In the genomic region with DNA sequence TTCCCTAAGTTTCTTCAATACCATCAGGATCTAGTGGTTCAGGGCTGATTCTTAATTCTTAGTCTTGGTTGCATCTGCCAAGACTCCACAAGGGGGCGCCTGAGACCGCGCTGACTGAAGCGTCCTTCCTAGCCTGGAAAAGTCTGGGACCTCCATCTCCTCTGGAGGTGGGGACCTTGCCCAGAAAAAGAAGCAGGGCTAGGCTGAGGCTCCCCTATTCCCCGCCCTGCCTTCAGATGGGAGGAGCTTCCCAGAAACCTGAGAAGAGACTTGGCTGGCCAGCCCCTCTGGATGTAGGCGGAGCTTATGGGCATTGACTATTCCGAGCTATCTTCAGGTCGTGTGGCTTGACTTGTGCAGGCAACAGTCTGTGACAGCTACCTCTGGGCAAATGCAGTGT, we compare ENCODE assay signal across 8 mouse cellular contexts. TPM values are rescaled to one million over a fixed set of nuclear protein-coding genes. Genes with fewer than 3 reads are reported as not detected.
DNase-seq lines count a peak whose midpoint lies in the region; ATAC-seq and TF ChIP-seq lines count a peak whose summit lies in the region.

No protein-coding gene starts in this region.

- TF ChIP-seq CTCF in embryonic fibroblast, embryonic 13.5 days (IDR thresholded peaks at IDR 0.05; ENCODE audit: borderline replicate concordance, insufficient read depth, low read length) = peak; percentile 66
- peak; percentile 88 for TF ChIP-seq CTCF in thymus, adult 2 months (IDR thresholded peaks at IDR 0.05; ENCODE audit: borderline replicate concordance, control insufficient read depth, extremely low read depth, insufficient read depth, low read length, poor library complexity)

- no peak overlapping the region for H3K4me3 ChIP-seq in embryonic fibroblast, embryonic 13.5 days (ENCODE audit: insufficient read depth, low read length)
- no peak overlapping the region for H3K4me3 ChIP-seq in heart, embryonic 13.5 days
- no peak overlapping the region for H3K4me3 ChIP-seq in kidney, embryonic 16.5 days (ENCODE audit: low read length)
- no peak overlapping the region for H3K4me3 ChIP-seq in liver, embryonic 15.5 days (replicated peaks)
- no peak overlapping the region for H3K4me3 ChIP-seq in neural tube, embryonic 15.5 days (replicated peaks)
- no peak overlapping the region for H3K4me3 ChIP-seq in thymus, adult 2 months (ENCODE audit: control insufficient read depth, insufficient read depth, low read length)

- no peaks in the 10 kb centered on the region for H3K27me3 ChIP-seq in heart, embryonic 13.5 days (replicated peaks)
- no peaks in the 10 kb centered on the region for H3K27me3 ChIP-seq in kidney, embryonic 16.5 days (ENCODE audit: insufficient read depth, low read length)
- peaks cover 11% of the 10 kb centered on the region; the same call in 1 of the 2 replicates for H3K27me3 ChIP-seq in liver, embryonic 15.5 days
- peaks cover 7% of the 10 kb centered on the region; the same call in 1 of the 2 replicates for H3K27me3 ChIP-seq in neural tube, embryonic 15.5 days (replicated peaks)
- no peaks in the 10 kb centered on the region for H3K27me3 ChIP-seq in thymus, adult 2 months (ENCODE audit: control insufficient read depth, insufficient read depth, low read length)

- WGBS in heart, embryonic 13.5 days = under 1% methylated on average over 8 of the region's 8 CpGs
- WGBS in kidney, embryonic 16.5 days = under 1% methylated on average over 8 of the region's 8 CpGs
- WGBS in liver, embryonic 15.5 days (ENCODE audit: insufficient replicate concordance) = under 1% methylated on average over 8 of the region's 8 CpGs
- 2% methylated on average over 8 of the region's 8 CpGs for WGBS in neural tube, embryonic 15.5 days
- 3% methylated on average over 8 of the region's 8 CpGs for WGBS in thymus, adult 2 months

- no peaks in the 10 kb centered on the region for H3K4me1 ChIP-seq in embryonic fibroblast, embryonic 13.5 days (ENCODE audit: control insufficient read depth, insufficient read depth, low read length)
- H3K4me1 ChIP-seq in heart, embryonic 13.5 days = peaks cover 53% of the 10 kb centered on the region
- H3K4me1 ChIP-seq in kidney, embryonic 16.5 days (ENCODE audit: insufficient read depth, low read length) = peaks cover 38% of the 10 kb centered on the region
- H3K4me1 ChIP-seq in liver, embryonic 15.5 days (replicated peaks) = peaks cover 56% of the 10 kb centered on the region
- peaks cover 29% of the 10 kb centered on the region for H3K4me1 ChIP-seq in neural tube, embryonic 15.5 days
- H3K4me1 ChIP-seq in thymus, adult 2 months (replicated peaks; ENCODE audit: control insufficient read depth, insufficient read depth, low read length) = peaks cover 31% of the 10 kb centered on the region

- no peak overlapping the region for H3K27ac ChIP-seq in embryonic fibroblast, embryonic 13.5 days (ENCODE audit: insufficient read depth, low read length)
- peak overlapping the region; percentile 73 for H3K27ac ChIP-seq in heart, embryonic 13.5 days (replicated peaks)
- H3K27ac ChIP-seq in kidney, embryonic 16.5 days (ENCODE audit: low read length) = no peak overlapping the region
- no peak overlapping the region for H3K27ac ChIP-seq in liver, embryonic 15.5 days (replicated peaks)
- H3K27ac ChIP-seq in neural tube, embryonic 15.5 days (replicated peaks) = no peak overlapping the region
- no peak overlapping the region for H3K27ac ChIP-seq in thymus, adult 2 months (ENCODE audit: control insufficient read depth, insufficient read depth, low read length)

- H3K9me3 ChIP-seq in heart, embryonic 13.5 days = no peaks in the 10 kb centered on the region
- H3K9me3 ChIP-seq in kidney, embryonic 16.5 days (ENCODE audit: low read length) = no peaks in the 10 kb centered on the region
- H3K9me3 ChIP-seq in liver, embryonic 15.5 days (replicated peaks) = no peaks in the 10 kb centered on the region
- H3K9me3 ChIP-seq in neural tube, embryonic 15.5 days (replicated peaks) = no peaks in the 10 kb centered on the region

- no peak for TF ChIP-seq POLR2A in embryonic fibroblast, embryonic 13.5 days (IDR thresholded peaks at IDR 0.05; ENCODE audit: low read depth, low read length)
- no peak for TF ChIP-seq POLR2A in thymus, adult 2 months (IDR thresholded peaks at IDR 0.05; ENCODE audit: control insufficient read depth, extremely low read depth, insufficient read depth, low read length, poor library complexity)

- no peak overlapping the region; the same call in 1 of the 2 replicates for H3K9ac ChIP-seq in heart, embryonic 13.5 days
- no peak overlapping the region for H3K9ac ChIP-seq in kidney, embryonic 16.5 days (replicated peaks; ENCODE audit: low read length)
- no peak overlapping the region for H3K9ac ChIP-seq in liver, embryonic 15.5 days
- no peak overlapping the region for H3K9ac ChIP-seq in neural tube, embryonic 15.5 days (replicated peaks)

- H3K36me3 ChIP-seq in heart, embryonic 13.5 days = peaks cover 6% of the 10 kb centered on the region; the same call in 1 of the 2 replicates
- H3K36me3 ChIP-seq in kidney, embryonic 16.5 days (ENCODE audit: insufficient read depth, low read length) = no peaks in the 10 kb centered on the region
- H3K36me3 ChIP-seq in liver, embryonic 15.5 days (replicated peaks) = no peaks in the 10 kb centered on the region
- no peaks in the 10 kb centered on the region for H3K36me3 ChIP-seq in neural tube, embryonic 15.5 days
- no peaks in the 10 kb centered on the region for H3K36me3 ChIP-seq in thymus, adult 2 months (ENCODE audit: control insufficient read depth, insufficient read depth, low read length)

- H3K4me2 ChIP-seq in heart, embryonic 13.5 days = peak overlapping the region; percentile 42
- peak overlapping the region; percentile 21; the same call in 1 of the 2 replicates for H3K4me2 ChIP-seq in kidney, embryonic 16.5 days (replicated peaks; ENCODE audit: low read depth, low read length)
- H3K4me2 ChIP-seq in liver, embryonic 15.5 days = peak overlapping the region; percentile 61
- H3K4me2 ChIP-seq in neural tube, embryonic 15.5 days = peak overlapping the region; percentile 38

- peak; percentile 33 for ATAC-seq in heart, embryonic 13.5 days (ENCODE audit: extremely low read depth, insufficient number of reproducible peaks, low FRiP score, low TSS enrichment)
- ATAC-seq in kidney, embryonic 16.5 days (ENCODE audit: low FRiP score, low TSS enrichment) = peak; percentile 69
- ATAC-seq in liver, embryonic 15.5 days (ENCODE audit: insufficient read depth) = no peak
- ATAC-seq in neural tube, embryonic 15.5 days (ENCODE audit: low FRiP score) = no peak

- DNase-seq in CD4-positive, CD25-positive, alpha-beta regulatory T cell, adult 2 months (ENCODE audit: low read depth, low spot score) = peak; percentile 87
- peak; percentile 52 to 68 for DNase-seq in adrenal gland, postnatal 4 days (ENCODE audit: low spot score in 2 of 2)
- peak; percentile 66 for DNase-seq in thymus, adult 2 months

RNA-seq across cellular contexts. Expression of gene Cables2, which starts 2.5 kb away (rescaled TPM):
- 10 to 100 TPM; 19.8 to 21.2 TPM for total RNA-seq in adrenal gland, postnatal 4 days (2021)
- 12.5 and 13.4 TPM in 2 replicates for polyA plus RNA-seq in embryonic fibroblast, embryonic 13.5 days (2011; ENCODE audit: insufficient read length, low read depth, missing spikeins)
- polyA plus RNA-seq in heart, embryonic 13.5 days (2015; fragmentation: Nextera tagmentation; extraction: Ambion mirVana) = 9.0 and 9.3 TPM in 2 replicates
- polyA plus RNA-seq in kidney, embryonic 16.5 days (2015; fragmentation: Nextera tagmentation; extraction: Ambion mirVana) = 6.7 and 11.2 TPM in 2 replicates
- polyA plus RNA-seq in liver, embryonic 15.5 days (2015; fragmentation: Nextera tagmentation; extraction: Ambion mirVana) = 3.4 and 3.5 TPM in 2 replicates
- 21.2 and 25.6 TPM in 2 replicates for polyA plus RNA-seq in neural tube, embryonic 15.5 days (2015; fragmentation: Nextera tagmentation; extraction: Ambion mirVana)
- 25.7 and 27.3 TPM in 2 replicates for polyA plus RNA-seq in thymus, adult 2 months (2012; rRNA removed)

RNA-seq across cellular contexts. Expression of gene Rbbp8nl, which starts 13.8 kb away (rescaled TPM):
- total RNA-seq in adrenal gland, postnatal 4 days (2021) = not detected
- not detected in 2 replicates for polyA plus RNA-seq in embryonic fibroblast, embryonic 13.5 days (2011; ENCODE audit: insufficient read length, low read depth, missing spikeins)
- polyA plus RNA-seq in heart, embryonic 13.5 days (2015; fragmentation: Nextera tagmentation; extraction: Ambion mirVana) = 0.05 and 0.08 TPM in 2 replicates
- polyA plus RNA-seq in kidney, embryonic 16.5 days (2015; fragmentation: Nextera tagmentation; extraction: Ambion mirVana) = 1.5 and 1.6 TPM in 2 replicates
- polyA plus RNA-seq in liver, embryonic 15.5 days (2015; fragmentation: Nextera tagmentation; extraction: Ambion mirVana) = not detected in 2 replicates
- 0.40 TPM in 1 of 2 replicates, not detected in the other for polyA plus RNA-seq in neural tube, embryonic 15.5 days (2015; fragmentation: Nextera tagmentation; extraction: Ambion mirVana)
- 0.36 and 0.59 TPM in 2 replicates for polyA plus RNA-seq in thymus, adult 2 months (2012; rRNA removed)

RNA-seq across cellular contexts. Expression of gene Rps21, which starts 18.7 kb away (rescaled TPM):
- total RNA-seq in adrenal gland, postnatal 4 days (2021) = 1,000 to 10,000 TPM; 1,005 to 1,051 TPM
- polyA plus RNA-seq in embryonic fibroblast, embryonic 13.5 days (2011; ENCODE audit: insufficient read length, low read depth, missing spikeins) = 1,138 and 1,342 TPM in 2 replicates
- 332 and 351 TPM in 2 replicates for polyA plus RNA-seq in heart, embryonic 13.5 days (2015; fragmentation: Nextera tagmentation; extraction: Ambion mirVana)
- 435 and 485 TPM in 2 replicates for polyA plus RNA-seq in kidney, embryonic 16.5 days (2015; fragmentation: Nextera tagmentation; extraction: Ambion mirVana)
- 223 and 320 TPM in 2 replicates for polyA plus RNA-seq in liver, embryonic 15.5 days (2015; fragmentation: Nextera tagmentation; extraction: Ambion mirVana)
- 382 and 405 TPM in 2 replicates for polyA plus RNA-seq in neural tube, embryonic 15.5 days (2015; fragmentation: Nextera tagmentation; extraction: Ambion mirVana)
- polyA plus RNA-seq in thymus, adult 2 months (2012; rRNA removed) = 3,034 and 4,273 TPM in 2 replicates

RNA-seq across cellular contexts. Expression of gene Lama5, which starts 50.2 kb away (rescaled TPM):
- 10 to 100 TPM; 47.5 to 66.5 TPM for total RNA-seq in adrenal gland, postnatal 4 days (2021)
- 31.0 and 51.1 TPM in 2 replicates for polyA plus RNA-seq in embryonic fibroblast, embryonic 13.5 days (2011; ENCODE audit: insufficient read length, low read depth, missing spikeins)
- 21.6 and 22.5 TPM in 2 replicates for polyA plus RNA-seq in heart, embryonic 13.5 days (2015; fragmentation: Nextera tagmentation; extraction: Ambion mirVana)
- 53.1 and 57.4 TPM in 2 replicates for polyA plus RNA-seq in kidney, embryonic 16.5 days (2015; fragmentation: Nextera tagmentation; extraction: Ambion mirVana)
- 1.6 and 1.9 TPM in 2 replicates for polyA plus RNA-seq in liver, embryonic 15.5 days (2015; fragmentation: Nextera tagmentation; extraction: Ambion mirVana)
- 1.2 and 4.4 TPM in 2 replicates for polyA plus RNA-seq in neural tube, embryonic 15.5 days (2015; fragmentation: Nextera tagmentation; extraction: Ambion mirVana)
- 9.2 and 13.1 TPM in 2 replicates for polyA plus RNA-seq in thymus, adult 2 months (2012; rRNA removed)

RNA-seq across cellular contexts. Expression of gene Gata5, which starts 58.7 kb away (rescaled TPM):
- total RNA-seq in adrenal gland, postnatal 4 days (2021) = under 1 TPM; 0.45 to 0.65 TPM
- not detected in 2 replicates for polyA plus RNA-seq in embryonic fibroblast, embryonic 13.5 days (2011; ENCODE audit: insufficient read length, low read depth, missing spikeins)
- 11.8 and 14.7 TPM in 2 replicates for polyA plus RNA-seq in heart, embryonic 13.5 days (2015; fragmentation: Nextera tagmentation; extraction: Ambion mirVana)
- 3.9 and 4.6 TPM in 2 replicates for polyA plus RNA-seq in kidney, embryonic 16.5 days (2015; fragmentation: Nextera tagmentation; extraction: Ambion mirVana)
- 0.25 and 0.37 TPM in 2 replicates for polyA plus RNA-seq in liver, embryonic 15.5 days (2015; fragmentation: Nextera tagmentation; extraction: Ambion mirVana)
- 0.04 and 0.14 TPM in 2 replicates for polyA plus RNA-seq in neural tube, embryonic 15.5 days (2015; fragmentation: Nextera tagmentation; extraction: Ambion mirVana)
- 0.22 and 0.39 TPM in 2 replicates for polyA plus RNA-seq in thymus, adult 2 months (2012; rRNA removed)

Comparison
In these comparisons a context has a peak if more than half of its experiments do, and no peak if none do; other contexts are left out.
1. ATAC-seq: peak in heart, embryonic 13.5 days (single experiment) and kidney, embryonic 16.5 days (single experiment); none in liver, embryonic 15.5 days (single experiment) and neural tube, embryonic 15.5 days (single experiment).
2. Peak in every context shown above with its lines, with median percentiles within 50 percentile points of each other: DNase-seq and H3K4me2 ChIP-seq.